Mouse (Mus musculus) neural tube, embryonic 12.5 days (tissue): ENCODE measurements around the gene Galnt14. TPM values are rescaled to one million over a fixed set of nuclear protein-coding genes. Genes with fewer than 3 reads are reported as not detected.

ENCODE experiments used
- ATAC-seq: fragments of 200-750 bp; cut with Nextera tagmentation; 2 replicates; pipeline ENCODE4 v1.8.0; 2017; ENCODE audit warnings: low read depth, mild to moderate bottlenecking, moderate TSS enrichment, moderate library complexity; ENCODE audit not compliant: low FRiP score
- H3K27ac ChIP-seq: fragments of 300-500 bp; sonication (generic); 2 replicates; pipeline ENCODE4 v1.5.1; 2016
- H3K27me3 ChIP-seq: fragments of 300-500 bp; sonication (generic); replicated peaks from 2 replicates; pipeline ENCODE4 v1.6.1; 2016; ENCODE audit warnings: mild to moderate bottlenecking
- H3K36me3 ChIP-seq: fragments of 300-500 bp; sonication (generic); 2 replicates; pipeline ENCODE4 v1.6.1; 2016; ENCODE audit warnings: mild to moderate bottlenecking
- H3K4me1 ChIP-seq: fragments of 300-500 bp; sonication (generic); 2 replicates; pipeline ENCODE4 v1.6.1; 2016
- H3K4me2 ChIP-seq: fragments of 300-500 bp; sonication (generic); replicated peaks from 2 replicates; pipeline ENCODE4 v1.6.1; 2016; ENCODE audit warnings: mild to moderate bottlenecking
- H3K4me3 ChIP-seq: fragments of 300-500 bp; sonication (generic); 2 replicates; pipeline ENCODE4 v1.5.1; 2016
- H3K9ac ChIP-seq: fragments of 300-500 bp; sonication (generic); 2 replicates; pipeline ENCODE4 v1.6.1; 2016; ENCODE audit warnings: mild to moderate bottlenecking
- H3K9me3 ChIP-seq: fragments of 300-500 bp; sonication (generic); 2 replicates; pipeline ENCODE4 v1.6.1; 2016; ENCODE audit warnings: mild to moderate bottlenecking
- WGBS: fragments of 180-500 bp; shearing (Covaris S2); methylation state at CpG from one replicate; pipeline ENCODE4 v1.1.7; 2016; 5-methylcytosine and 5-hydroxymethylcytosine counted together
- polyA plus RNA-seq: library from polyadenylated mRNA; unstranded; fragments of >200 nt; fragmentation: Nextera tagmentation; extraction: Ambion mirVana; gene quantifications from 2 replicates; pipeline ENCODE4 v1.2.1, GENCODE M21; 2016

Gene Galnt14
- polyA plus RNA-seq, 1 experiment from 2014 or later: 14.5 TPM

DNA sequence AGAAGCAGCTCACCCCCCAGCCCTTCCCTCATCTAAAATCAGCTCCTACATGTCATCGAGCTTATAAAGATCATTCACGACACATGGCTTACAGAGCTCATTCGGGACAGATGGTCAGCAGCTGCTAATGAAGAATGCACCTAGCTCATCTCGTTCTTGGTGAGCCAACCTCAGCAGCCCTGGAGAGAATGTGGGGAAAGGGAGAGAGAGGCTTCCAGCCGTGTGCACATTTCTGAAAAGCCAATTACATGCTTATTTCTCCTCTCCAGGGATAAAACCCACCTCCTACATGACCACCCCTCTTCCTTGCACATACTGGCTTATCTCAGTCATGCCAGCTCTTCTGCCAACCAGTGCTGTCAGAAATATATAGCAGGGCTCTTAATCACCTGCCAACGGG lies 110.3 kb downstream of the Galnt14 start:
- no peaks in the 10 kb centered on the region for H3K27me3 ChIP-seq
- no peak overlapping the region for H3K4me2 ChIP-seq
- no peaks in the 10 kb centered on the region for H3K36me3 ChIP-seq
- no peaks in the 10 kb centered on the region for H3K9me3 ChIP-seq
- WGBS: 70% methylated on average over 6 of the region's 6 CpGs
- no peak for ATAC-seq
- H3K9ac ChIP-seq: no peak overlapping the region
- no peak overlapping the region for H3K27ac ChIP-seq
- H3K4me3 ChIP-seq: no peak overlapping the region
- H3K4me1 ChIP-seq: no peaks in the 10 kb centered on the region

GRCm38 (mm10) chr17:73592081-73592480 lies 118.2 kb downstream of the Galnt14 start:
- no peak overlapping the region for H3K4me3 ChIP-seq
- H3K9ac ChIP-seq: no peak overlapping the region
- H3K9me3 ChIP-seq: no peaks in the 10 kb centered on the region
- no peak overlapping the region for H3K4me2 ChIP-seq
- no peaks in the 10 kb centered on the region for H3K27me3 ChIP-seq
- no peak for ATAC-seq
- 84% methylated on average over 2 of the region's 2 CpGs for WGBS
- H3K4me1 ChIP-seq: no peaks in the 10 kb centered on the region; the same call in 1 of the 2 replicates
- no peak overlapping the region for H3K27ac ChIP-seq
- H3K36me3 ChIP-seq: no peaks in the 10 kb centered on the region

GRCm38 (mm10) chr17:73587573-73587972 lies 122.7 kb downstream of the Galnt14 start:
- Histone ChIP-seq H3K4me1 (no peaks in the 10 kb centered on the region; the same call in 1 of the 2 replicates), H3K27me3 (no peaks in the 10 kb centered on the region), H3K9me3 (no peaks in the 10 kb centered on the region), H3K9ac (no peak overlapping the region), H3K4me3 (no peak overlapping the region), H3K36me3 (no peaks in the 10 kb centered on the region), H3K27ac (no peak overlapping the region), H3K4me2 (no peak overlapping the region)
- 66% methylated on average over 6 of the region's 6 CpGs for WGBS
- ATAC-seq: no peak

GRCm38 (mm10) chr17:73574186-73574585 lies 136.1 kb downstream of the Galnt14 start:
- Histone ChIP-seq H3K27me3 (no peaks in the 10 kb centered on the region), H3K4me2 (no peak overlapping the region), H3K9me3 (no peaks in the 10 kb centered on the region), H3K27ac (no peak overlapping the region), H3K36me3 (no peaks in the 10 kb centered on the region), H3K4me3 (no peak overlapping the region), H3K4me1 (no peaks in the 10 kb centered on the region), H3K9ac (no peak overlapping the region)
- 62% methylated on average over 1 of the region's 1 CpGs for WGBS
- ATAC-seq: no peak

DNA sequence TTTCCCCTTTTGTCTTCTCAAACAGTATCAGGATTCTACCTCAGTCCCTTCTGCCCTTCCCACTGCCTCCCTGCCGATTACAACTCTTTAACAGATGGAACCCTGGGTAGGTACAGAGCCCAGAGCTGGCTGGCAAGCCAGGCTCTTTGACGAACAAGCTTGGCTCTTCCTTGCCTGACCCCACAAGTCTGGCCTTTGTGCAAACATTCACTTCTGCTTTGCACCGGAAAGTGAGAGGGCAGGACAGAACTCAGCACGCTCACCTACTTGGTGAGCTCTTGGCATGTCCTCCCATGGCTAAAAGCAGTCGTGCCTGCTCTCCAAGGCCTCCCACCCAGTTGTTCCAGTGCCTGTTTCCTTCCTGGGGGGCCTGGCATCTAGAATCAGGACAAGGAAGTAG lies 137.4 kb downstream of the Galnt14 start:
- no peaks in the 10 kb centered on the region for H3K36me3 ChIP-seq
- ATAC-seq: no peak
- H3K4me1 ChIP-seq: no peaks in the 10 kb centered on the region
- no peak overlapping the region for H3K4me3 ChIP-seq
- no peak overlapping the region for H3K4me2 ChIP-seq
- WGBS: 78% methylated on average over 5 of the region's 5 CpGs
- no peak overlapping the region for H3K9ac ChIP-seq
- no peaks in the 10 kb centered on the region for H3K27me3 ChIP-seq
- H3K9me3 ChIP-seq: no peaks in the 10 kb centered on the region
- H3K27ac ChIP-seq: no peak overlapping the region

GRCm38 (mm10) chr17:73572440-73572839 lies 137.8 kb downstream of the Galnt14 start:
- H3K4me2 ChIP-seq: no peak overlapping the region
- no peaks in the 10 kb centered on the region for H3K4me1 ChIP-seq
- no peak for ATAC-seq
- no peaks in the 10 kb centered on the region for H3K36me3 ChIP-seq
- H3K27me3 ChIP-seq: no peaks in the 10 kb centered on the region
- H3K9ac ChIP-seq: no peak overlapping the region
- H3K4me3 ChIP-seq: no peak overlapping the region
- WGBS: 84% methylated on average over 5 of the region's 5 CpGs
- H3K27ac ChIP-seq: no peak overlapping the region
- H3K9me3 ChIP-seq: no peaks in the 10 kb centered on the region

DNA sequence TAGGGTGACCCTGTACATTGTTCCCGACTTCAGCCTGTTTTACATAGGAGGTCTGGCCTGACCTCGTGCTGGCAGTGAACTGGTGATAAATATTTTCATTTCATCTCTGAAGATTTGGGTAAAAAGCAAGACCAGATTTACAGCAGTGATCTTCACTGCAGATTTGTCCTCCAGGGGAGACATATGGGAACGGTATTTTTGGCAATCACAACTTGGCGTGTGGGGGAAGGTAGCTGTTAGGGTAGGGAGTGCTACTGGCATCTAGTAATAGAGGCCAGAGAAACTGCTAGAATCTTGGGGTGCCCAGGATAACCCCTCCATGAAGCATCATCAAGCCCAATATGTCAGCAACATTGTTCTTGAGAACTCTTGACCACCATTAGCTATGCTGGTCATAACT lies 138.3 kb downstream of the Galnt14 start:
- Histone ChIP-seq H3K27ac (no peak overlapping the region), H3K4me1 (no peaks in the 10 kb centered on the region), H3K4me2 (no peak overlapping the region), H3K36me3 (no peaks in the 10 kb centered on the region), H3K4me3 (no peak overlapping the region), H3K9me3 (no peaks in the 10 kb centered on the region), H3K27me3 (no peaks in the 10 kb centered on the region), H3K9ac (no peak overlapping the region)
- ATAC-seq: no peak
- WGBS: 72% methylated on average over 4 of the region's 4 CpGs

- H3K4me3 ChIP-seq: no peak overlapping the region
- WGBS: 62% methylated on average over 9 of the region's 9 CpGs
- no peak overlapping the region for H3K4me2 ChIP-seq
- ATAC-seq: no peak
- H3K9me3 ChIP-seq: no peaks in the 10 kb centered on the region
- no peaks in the 10 kb centered on the region for H3K4me1 ChIP-seq
- no peaks in the 10 kb centered on the region for H3K27me3 ChIP-seq
- H3K9ac ChIP-seq: no peak overlapping the region
- H3K27ac ChIP-seq: no peak overlapping the region
- no peaks in the 10 kb centered on the region for H3K36me3 ChIP-seq
Measured at GRCm38 (mm10) chr17:73568204-73568603, 142.0 kb downstream of the Galnt14 start.

GRCm38 (mm10) chr17:73561149-73561548 lies 149.1 kb downstream of the Galnt14 start:
- Histone ChIP-seq H3K9ac (no peak overlapping the region), H3K27me3 (no peaks in the 10 kb centered on the region), H3K9me3 (no peaks in the 10 kb centered on the region), H3K4me3 (no peak overlapping the region), H3K4me2 (no peak overlapping the region), H3K4me1 (no peaks in the 10 kb centered on the region), H3K36me3 (no peaks in the 10 kb centered on the region), H3K27ac (no peak overlapping the region)
- WGBS: 70% methylated on average over 3 of the region's 3 CpGs
- no peak for ATAC-seq

DNA sequence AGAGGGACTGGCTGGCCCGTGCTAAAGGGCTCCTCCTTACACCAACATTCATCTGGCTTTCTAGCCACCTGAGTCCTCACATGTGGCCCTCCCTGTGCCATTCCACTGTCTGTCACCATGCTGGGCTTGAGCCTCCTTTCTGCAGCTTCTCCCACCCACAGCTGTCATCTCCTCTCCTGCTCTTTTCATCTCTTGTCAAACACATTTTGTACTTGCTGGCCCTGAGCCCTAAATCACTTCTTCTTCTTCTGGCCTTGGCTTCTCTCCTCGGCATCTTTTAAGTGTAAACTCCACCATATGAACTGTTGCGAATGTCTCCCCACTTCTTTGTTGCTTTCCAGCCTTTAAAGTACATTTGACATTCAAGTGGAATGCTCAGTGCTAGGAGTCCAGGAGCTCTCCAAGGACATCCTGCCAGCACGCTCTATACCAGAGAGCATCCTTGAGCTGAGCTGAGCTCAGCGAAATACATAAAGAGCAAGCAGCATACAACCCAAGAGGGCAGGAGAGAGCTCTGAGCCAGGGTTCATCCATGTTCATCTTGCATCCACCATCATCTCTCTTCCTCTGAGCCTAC lies 150.0 kb downstream of the Galnt14 start:
- ATAC-seq: no peak
- H3K9ac ChIP-seq: no peak overlapping the region
- no peak overlapping the region for H3K4me2 ChIP-seq
- H3K27me3 ChIP-seq: no peaks in the 10 kb centered on the region
- no peaks in the 10 kb centered on the region for H3K4me1 ChIP-seq
- no peaks in the 10 kb centered on the region for H3K9me3 ChIP-seq
- no peak overlapping the region for H3K27ac ChIP-seq
- no peaks in the 10 kb centered on the region for H3K36me3 ChIP-seq
- H3K4me3 ChIP-seq: no peak overlapping the region
- WGBS: 88% methylated on average over 5 of the region's 5 CpGs

DNA sequence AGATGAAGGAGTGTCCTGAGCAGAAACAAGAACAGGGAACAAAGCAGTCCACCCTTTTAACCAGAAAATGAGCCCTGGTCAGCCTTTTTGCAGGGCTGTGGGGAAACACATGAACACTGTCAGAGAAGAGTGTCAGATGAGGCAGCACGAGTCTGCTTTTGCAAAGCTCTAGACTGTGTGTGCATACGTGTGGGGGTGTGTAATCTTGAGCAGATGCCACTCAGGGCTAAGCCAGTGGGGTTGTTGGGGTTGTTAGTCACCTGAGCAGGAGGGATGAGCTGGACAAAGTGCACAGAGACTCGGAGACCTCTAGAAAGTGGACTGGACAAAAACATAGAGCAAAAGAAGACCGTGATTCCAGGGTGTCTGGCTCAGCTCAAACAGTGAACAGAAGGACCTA lies 150.8 kb downstream of the Galnt14 start:
- H3K4me3 ChIP-seq: no peak overlapping the region
- no peaks in the 10 kb centered on the region for H3K36me3 ChIP-seq
- no peaks in the 10 kb centered on the region for H3K27me3 ChIP-seq
- H3K9me3 ChIP-seq: no peaks in the 10 kb centered on the region
- no peak overlapping the region for H3K4me2 ChIP-seq
- ATAC-seq: no peak
- no peaks in the 10 kb centered on the region for H3K4me1 ChIP-seq
- H3K27ac ChIP-seq: no peak overlapping the region
- no peak overlapping the region for H3K9ac ChIP-seq
- WGBS: 87% methylated on average over 4 of the region's 4 CpGs

GRCm38 (mm10) chr17:73557101-73557500 lies 153.2 kb downstream of the Galnt14 start:
- no peak overlapping the region for H3K9ac ChIP-seq
- H3K9me3 ChIP-seq: no peaks in the 10 kb centered on the region
- no peak overlapping the region for H3K27ac ChIP-seq
- H3K4me2 ChIP-seq: no peak overlapping the region
- no peak for ATAC-seq
- H3K36me3 ChIP-seq: no peaks in the 10 kb centered on the region
- H3K4me3 ChIP-seq: no peak overlapping the region
- no peaks in the 10 kb centered on the region for H3K4me1 ChIP-seq
- WGBS: 86% methylated on average over 3 of the region's 3 CpGs
- H3K27me3 ChIP-seq: no peaks in the 10 kb centered on the region

DNA sequence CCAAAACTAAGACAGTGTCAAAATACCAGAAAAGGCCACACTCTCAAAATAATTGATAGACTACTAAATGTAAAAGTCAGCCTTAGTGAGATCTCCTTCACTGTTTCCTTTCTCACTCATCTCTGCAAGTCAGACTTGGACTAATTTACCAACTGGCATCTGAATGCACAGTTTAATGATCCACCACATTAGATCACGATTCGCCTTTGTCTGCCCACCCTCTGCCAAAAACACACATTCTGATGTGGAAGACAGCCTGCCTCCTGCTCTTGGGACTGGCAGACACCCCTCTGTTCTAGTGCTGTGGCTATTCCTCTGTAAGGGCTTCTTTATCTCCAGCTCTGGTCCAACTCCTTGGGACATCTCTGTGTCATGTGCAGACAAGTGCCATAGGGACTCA lies 153.8 kb downstream of the Galnt14 start:
- Histone ChIP-seq H3K36me3 (no peaks in the 10 kb centered on the region), H3K4me3 (no peak overlapping the region), H3K27ac (no peak overlapping the region), H3K9me3 (no peaks in the 10 kb centered on the region), H3K4me1 (no peaks in the 10 kb centered on the region), H3K4me2 (no peak overlapping the region), H3K9ac (no peak overlapping the region), H3K27me3 (no peaks in the 10 kb centered on the region)
- WGBS: 90% methylated on average over 2 of the region's 2 CpGs
- ATAC-seq: no peak
